Mouse (Mus musculus): ENCODE measurements around the gene Slc16a8. TPM values are rescaled to one million over a fixed set of nuclear protein-coding genes. Genes with fewer than 3 reads are reported as not detected.

Slc16a8 gene
- total and polyA plus RNA-seq, 2 experiments from 2014 or later = 0.95 to 1.6 TPM

- Histone ChIP-seq H3K9ac (no peak overlapping the region), H3K4me1 (ENCODE audit: insufficient read depth) (0 out of 2 replicates have a peak, but pooled peaks cover 6% of the 10 kb centered on the region), H3K4me2 (ENCODE audit: low read depth) (no peak overlapping the region), H3K27ac (ENCODE audit: low read depth, low read length) (peak overlapping the region; percentile 36; the same call in 1 of the 2 replicates), H3K9me3 (ENCODE audit: low read length) (no peaks in the 10 kb centered on the region), H3K36me3 (ENCODE audit: insufficient read depth) (no peaks in the 10 kb centered on the region), H3K4me3 (ENCODE audit: low read depth, low read length) (no peak overlapping the region), H3K27me3 (ENCODE audit: insufficient read depth, low read length) (no peaks in the 10 kb centered on the region)
- ATAC-seq (peak; percentile 53), DNase-seq (peak; percentile 14)
- WGBS = 51% methylated on average over 10 of the region's 10 CpGs
- TF ChIP-seq CTCF (IDR thresholded peaks at IDR 0.05; ENCODE audit: low read depth) = no peak
Measured at GRCm38 (mm10) chr15:79202575-79202974, 52.0 kb downstream of the Slc16a8 start.

- no peak overlapping the region; the same call in 1 of the 2 replicates for H3K4me2 ChIP-seq (ENCODE audit: low read depth)
- no peak for TF ChIP-seq CTCF (IDR thresholded peaks at IDR 0.05; ENCODE audit: low read depth)
- no peaks in the 10 kb centered on the region for H3K9me3 ChIP-seq (ENCODE audit: low read length)
- H3K36me3 ChIP-seq (ENCODE audit: insufficient read depth) = no peaks in the 10 kb centered on the region
- no peak overlapping the region for H3K9ac ChIP-seq
- DNase-seq (peak; percentile 49), ATAC-seq (peak; percentile 84)
- H3K4me1 ChIP-seq (ENCODE audit: insufficient read depth) = 0 out of 2 replicates have a peak, but pooled peaks cover 6% of the 10 kb centered on the region
- H3K27me3 ChIP-seq (ENCODE audit: insufficient read depth, low read length) = no peaks in the 10 kb centered on the region
- 17% methylated on average over 13 of the region's 13 CpGs for WGBS
- H3K4me3 ChIP-seq (ENCODE audit: low read depth, low read length) = no peak overlapping the region
- no peak overlapping the region for H3K27ac ChIP-seq (ENCODE audit: low read depth, low read length)
Measured at GRCm38 (mm10) chr15:79201491-79202150, 52.9 kb downstream of the Slc16a8 start.

Other genes starting within 250 kb of the Slc16a8 start
- 198 and 209 TPM in 2 replicates for gene H1f0, start 226.3 kb downstream of the Slc16a8 start, total RNA-seq (2014; rRNA removed)
- 224 and 248 TPM in 2 replicates for gene H1f0, start 226.3 kb downstream of the Slc16a8 start, polyA plus RNA-seq (2015; fragmentation: Nextera tagmentation; extraction: Ambion mirVana)
- 0.62 TPM in 1 of 2 replicates, not detected in the other for gene Galr3, start 212.9 kb downstream of the Slc16a8 start, total RNA-seq (2014; rRNA removed)
- 0.12 and 0.20 TPM in 2 replicates for gene Galr3, start 212.9 kb downstream of the Slc16a8 start, polyA plus RNA-seq (2015; fragmentation: Nextera tagmentation; extraction: Ambion mirVana)
- gene Ankrd54, start 191.9 kb downstream of the Slc16a8 start, total RNA-seq (2014; rRNA removed) = 43.3 and 50.5 TPM in 2 replicates
- gene Ankrd54, start 191.9 kb downstream of the Slc16a8 start, polyA plus RNA-seq (2015; fragmentation: Nextera tagmentation; extraction: Ambion mirVana) = 41.2 and 45.8 TPM in 2 replicates
- gene Eif3l, start 179.6 kb downstream of the Slc16a8 start, total RNA-seq (2014; rRNA removed) = 213 and 218 TPM in 2 replicates
- gene Eif3l, start 179.6 kb downstream of the Slc16a8 start, polyA plus RNA-seq (2015; fragmentation: Nextera tagmentation; extraction: Ambion mirVana) = 179 and 191 TPM in 2 replicates
- 23.8 and 29.1 TPM in 2 replicates for gene Micall1, start 145.9 kb downstream of the Slc16a8 start, total RNA-seq (2014; rRNA removed)
- 7.2 and 8.0 TPM in 2 replicates for gene Micall1, start 145.9 kb downstream of the Slc16a8 start, polyA plus RNA-seq (2015; fragmentation: Nextera tagmentation; extraction: Ambion mirVana)
- gene Polr2f, start 113.8 kb downstream of the Slc16a8 start, total RNA-seq (2014; rRNA removed) = 48.6 and 111 TPM in 2 replicates
- 362 and 414 TPM in 2 replicates for gene Polr2f, start 113.8 kb downstream of the Slc16a8 start, polyA plus RNA-seq (2015; fragmentation: Nextera tagmentation; extraction: Ambion mirVana)
- 11.8 and 15.2 TPM in 2 replicates for gene 1700088E04Rik, start 113.5 kb downstream of the Slc16a8 start, total RNA-seq (2014; rRNA removed)
- gene 1700088E04Rik, start 113.5 kb downstream of the Slc16a8 start, polyA plus RNA-seq (2015; fragmentation: Nextera tagmentation; extraction: Ambion mirVana) = 19.3 and 23.7 TPM in 2 replicates
- gene Sox10, start 89.5 kb downstream of the Slc16a8 start, total RNA-seq (2014; rRNA removed) = 7.4 and 8.3 TPM in 2 replicates
- gene Sox10, start 89.5 kb downstream of the Slc16a8 start, polyA plus RNA-seq (2015; fragmentation: Nextera tagmentation; extraction: Ambion mirVana) = 4.8 and 6.3 TPM in 2 replicates
- 76.2 and 84.7 TPM in 2 replicates for gene Pick1, start 25.6 kb downstream of the Slc16a8 start, total RNA-seq (2014; rRNA removed)
- gene Pick1, start 25.6 kb downstream of the Slc16a8 start, polyA plus RNA-seq (2015; fragmentation: Nextera tagmentation; extraction: Ambion mirVana) = 60.9 and 72.7 TPM in 2 replicates
- 2.8 and 4.4 TPM in 2 replicates for gene Gm49486, start 25.4 kb downstream of the Slc16a8 start, total RNA-seq (2014; rRNA removed)
- 1.1 and 1.2 TPM in 2 replicates for gene Gm49486, start 25.4 kb downstream of the Slc16a8 start, polyA plus RNA-seq (2015; fragmentation: Nextera tagmentation; extraction: Ambion mirVana)
- 3.2 and 7.9 TPM in 2 replicates for gene Baiap2l2, start 30.8 kb upstream of the Slc16a8 start, total RNA-seq (2014; rRNA removed)
- 9.1 and 11.3 TPM in 2 replicates for gene Baiap2l2, start 30.8 kb upstream of the Slc16a8 start, polyA plus RNA-seq (2015; fragmentation: Nextera tagmentation; extraction: Ambion mirVana)
- gene Pla2g6, start 73.6 kb upstream of the Slc16a8 start, total RNA-seq (2014; rRNA removed) = 19.5 and 31.1 TPM in 2 replicates
- 10.7 and 15.2 TPM in 2 replicates for gene Pla2g6, start 73.6 kb upstream of the Slc16a8 start, polyA plus RNA-seq (2015; fragmentation: Nextera tagmentation; extraction: Ambion mirVana)
- gene Maff, start 91.9 kb upstream of the Slc16a8 start, total RNA-seq (2014; rRNA removed) = 2.5 and 3.0 TPM in 2 replicates
- gene Maff, start 91.9 kb upstream of the Slc16a8 start, polyA plus RNA-seq (2015; fragmentation: Nextera tagmentation; extraction: Ambion mirVana) = 0.74 and 1.1 TPM in 2 replicates
- 32.0 and 41.9 TPM in 2 replicates for gene Tmem184b, start 148.8 kb upstream of the Slc16a8 start, total RNA-seq (2014; rRNA removed)
- gene Tmem184b, start 148.8 kb upstream of the Slc16a8 start, polyA plus RNA-seq (2015; fragmentation: Nextera tagmentation; extraction: Ambion mirVana) = 22.9 and 30.3 TPM in 2 replicates
- 398 and 490 TPM in 2 replicates for gene Csnk1e, start 200.8 kb upstream of the Slc16a8 start, total RNA-seq (2014; rRNA removed)
- 160 and 248 TPM in 2 replicates for gene Csnk1e, start 200.8 kb upstream of the Slc16a8 start, polyA plus RNA-seq (2015; fragmentation: Nextera tagmentation; extraction: Ambion mirVana)